Mouse (Mus musculus): ENCODE measurements around the gene Poldip2. TPM values are rescaled to one million over a fixed set of nuclear protein-coding genes. Genes with fewer than 3 reads are reported as not detected.
"Not testable (repeated sequence)": the region's sequence is repeated elsewhere in the genome, so short reads cannot be mapped to it uniquely, and the experiment has no call there.

The Poldip2 gene
- polyA plus RNA-seq, 1 experiment, result 16.7 TPM

DNA sequence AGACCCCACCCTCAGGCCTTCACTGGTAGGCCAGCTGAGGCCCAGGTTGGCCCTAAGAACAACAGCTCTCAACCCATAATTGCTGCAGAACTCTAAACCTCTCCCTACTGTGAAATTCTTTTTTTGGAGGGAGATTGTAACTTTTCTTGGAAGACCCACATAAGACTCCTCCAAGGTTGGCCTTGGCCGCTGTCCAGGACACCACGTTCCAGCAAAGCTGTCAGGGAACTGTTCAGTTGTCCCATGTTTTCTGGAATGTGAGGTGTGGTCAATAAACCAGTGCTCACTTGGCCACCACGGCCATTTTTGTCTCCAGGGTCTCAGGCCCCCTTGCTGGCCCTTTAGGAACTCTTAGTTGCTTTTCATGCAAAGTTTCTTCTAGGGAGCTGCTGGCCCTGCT is 9.9 kb downstream of the Poldip2 start:
- H3K4me3 ChIP-seq (replicated peaks), result no peak overlapping the region
- TF ChIP-seq FLI1 (IDR thresholded peaks at IDR 0.05; ENCODE audit: low read length) (no peak), GATA1 (IDR thresholded peaks at IDR 0.05; ENCODE audit: borderline replicate concordance, low read length) (no peak)
- no peaks in the 10 kb centered on the region for H3K27me3 ChIP-seq (replicated peaks)
- H3K9me3 ChIP-seq, result no peaks in the 10 kb centered on the region
- peaks cover 13% of the 10 kb centered on the region for H3K4me1 ChIP-seq
- peaks cover 91% of the 10 kb centered on the region for H3K36me3 ChIP-seq (replicated peaks; ENCODE audit: low read length)

DNA sequence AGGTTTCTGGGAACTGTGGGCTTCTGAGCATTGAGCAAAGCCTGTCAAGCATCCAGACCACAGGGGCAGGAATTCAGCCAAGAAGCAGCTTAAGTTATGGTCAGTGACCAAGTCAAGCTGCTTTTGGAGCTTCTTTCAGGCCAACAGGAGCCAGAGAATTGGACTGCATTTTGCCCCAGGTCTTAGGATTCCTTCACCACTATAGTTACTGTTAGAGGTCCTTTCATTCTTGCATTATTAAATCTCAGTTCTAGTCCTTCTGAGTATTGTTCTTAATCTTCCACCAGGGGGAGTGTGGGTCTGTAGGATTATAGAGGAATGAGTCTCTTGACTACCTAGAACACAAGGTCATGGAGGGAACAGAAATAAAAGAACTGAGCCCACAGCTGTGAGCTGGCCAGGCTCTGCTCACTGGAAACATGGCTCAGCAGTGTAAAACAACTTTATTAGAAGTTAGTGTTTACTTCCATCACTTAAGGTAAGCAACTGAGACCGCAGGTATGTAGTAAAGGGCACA is 10.5 kb downstream of the Poldip2 start:
- Histone ChIP-seq H3K4me3 (replicated peaks) (no peak overlapping the region), H3K9me3 (no peaks in the 10 kb centered on the region), H3K36me3 (replicated peaks; ENCODE audit: low read length) (peaks cover 93% of the 10 kb centered on the region), H3K27me3 (replicated peaks) (peaks cover 3% of the 10 kb centered on the region), H3K4me1 (peaks cover 15% of the 10 kb centered on the region)
- TF ChIP-seq GATA1 (IDR thresholded peaks at IDR 0.05; ENCODE audit: borderline replicate concordance, low read length) (no peak), FLI1 (IDR thresholded peaks at IDR 0.05; ENCODE audit: low read length) (no peak)

DNA sequence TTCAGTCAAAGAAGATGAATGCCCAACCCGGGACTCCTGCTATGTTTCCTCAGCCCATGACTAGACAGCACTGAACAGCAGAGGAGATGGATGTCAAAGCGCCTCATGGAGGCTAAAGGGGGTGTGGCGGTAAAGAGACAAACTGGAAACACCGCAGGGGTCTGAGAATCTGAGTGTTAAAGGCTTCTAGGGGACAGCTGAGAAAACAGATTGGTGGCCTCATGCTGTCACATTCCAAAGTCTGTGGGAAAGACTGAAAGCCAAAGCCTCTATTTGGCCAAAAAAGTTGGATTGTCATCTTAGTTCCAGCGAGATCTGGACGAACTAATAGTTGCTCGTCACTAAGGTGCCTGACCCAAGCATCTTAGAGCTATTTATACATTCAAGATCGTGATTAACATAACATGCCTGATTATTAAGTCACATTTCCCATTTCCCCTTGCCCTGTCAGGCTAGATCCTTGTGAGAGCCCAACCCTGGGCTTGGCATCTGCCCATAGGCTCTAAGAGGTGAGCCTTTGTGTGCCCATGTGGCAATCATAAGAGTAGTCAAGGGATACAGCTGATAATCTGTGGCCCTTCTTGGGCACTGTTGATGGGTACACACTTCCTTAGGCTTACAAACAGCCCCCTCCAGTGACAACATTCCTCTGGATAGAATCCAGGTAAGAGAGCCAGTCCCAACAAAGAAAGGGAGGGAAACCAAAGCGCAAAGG is 11.4 kb downstream of the Poldip2 start:
- Histone ChIP-seq H3K27me3 (replicated peaks) (peaks cover 6% of the 10 kb centered on the region), H3K36me3 (replicated peaks; ENCODE audit: low read length) (peaks cover 91% of the 10 kb centered on the region), H3K4me3 (replicated peaks) (no peak overlapping the region), H3K4me1 (peaks cover 12% of the 10 kb centered on the region), H3K9me3 (no peaks in the 10 kb centered on the region)
- TF ChIP-seq FLI1 (IDR thresholded peaks at IDR 0.05; ENCODE audit: low read length) (no peak), GATA1 (IDR thresholded peaks at IDR 0.05; ENCODE audit: borderline replicate concordance, low read length) (no peak)

DNA sequence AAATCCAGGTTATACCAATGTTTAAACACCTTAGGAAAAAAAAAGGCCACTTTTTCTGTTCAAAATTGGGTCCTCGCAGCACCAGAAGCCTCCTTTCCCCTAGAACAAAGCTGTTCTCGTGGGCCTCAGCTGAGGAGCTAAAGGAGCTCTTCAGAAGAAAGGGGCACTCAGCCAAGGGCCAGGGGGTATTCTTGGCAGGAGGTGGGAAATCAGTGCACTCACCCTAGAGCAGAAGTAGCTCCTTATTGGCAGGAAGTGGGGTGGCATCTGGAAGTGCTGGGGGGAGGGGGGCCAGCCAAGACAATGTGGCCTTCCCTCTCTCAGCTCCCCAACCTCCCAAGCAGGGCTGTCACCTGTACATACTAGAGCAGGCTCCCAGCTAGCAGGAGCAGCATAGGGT is 12.8 kb downstream of the Poldip2 start:
- TF ChIP-seq GATA1 (IDR thresholded peaks at IDR 0.05; ENCODE audit: borderline replicate concordance, low read length) (no peak), FLI1 (IDR thresholded peaks at IDR 0.05; ENCODE audit: low read length) (no peak)
- Histone ChIP-seq H3K4me1 (peaks cover 12% of the 10 kb centered on the region), H3K4me3 (replicated peaks) (no peak overlapping the region), H3K36me3 (replicated peaks; ENCODE audit: low read length) (peaks cover 81% of the 10 kb centered on the region), H3K9me3 (no peaks in the 10 kb centered on the region), H3K27me3 (replicated peaks) (peaks cover 6% of the 10 kb centered on the region)

DNA sequence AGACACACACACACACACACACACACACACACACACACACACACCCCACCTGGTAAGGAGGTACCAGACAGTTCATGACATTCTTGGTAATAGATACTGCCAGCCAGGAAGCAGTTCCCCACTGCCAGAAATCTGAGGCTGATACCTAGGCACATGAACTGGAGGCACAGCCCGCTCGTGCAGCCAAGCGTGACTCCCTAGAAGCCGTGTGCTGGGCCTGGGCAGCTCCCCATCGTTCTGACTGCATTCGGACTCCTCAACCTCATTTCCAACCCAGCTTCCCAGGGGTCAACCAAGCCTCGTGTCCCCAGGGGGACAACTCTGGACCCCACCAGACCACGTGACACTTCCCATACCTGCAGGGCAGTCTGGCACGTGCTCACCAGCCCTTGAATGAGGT is 16.7 kb downstream of the Poldip2 start:
- H3K4me1 ChIP-seq, result peaks cover 14% of the 10 kb centered on the region
- H3K9me3 ChIP-seq, result no peaks in the 10 kb centered on the region
- H3K36me3 ChIP-seq (replicated peaks; ENCODE audit: low read length), result peaks cover 42% of the 10 kb centered on the region
- peaks cover 9% of the 10 kb centered on the region for H3K27me3 ChIP-seq (replicated peaks)
- H3K4me3 ChIP-seq (replicated peaks), result no peak overlapping the region
- TF ChIP-seq FLI1 (IDR thresholded peaks at IDR 0.05; ENCODE audit: low read length), result no peak
- no peak for TF ChIP-seq GATA1 (IDR thresholded peaks at IDR 0.05; ENCODE audit: borderline replicate concordance, low read length)

DNA sequence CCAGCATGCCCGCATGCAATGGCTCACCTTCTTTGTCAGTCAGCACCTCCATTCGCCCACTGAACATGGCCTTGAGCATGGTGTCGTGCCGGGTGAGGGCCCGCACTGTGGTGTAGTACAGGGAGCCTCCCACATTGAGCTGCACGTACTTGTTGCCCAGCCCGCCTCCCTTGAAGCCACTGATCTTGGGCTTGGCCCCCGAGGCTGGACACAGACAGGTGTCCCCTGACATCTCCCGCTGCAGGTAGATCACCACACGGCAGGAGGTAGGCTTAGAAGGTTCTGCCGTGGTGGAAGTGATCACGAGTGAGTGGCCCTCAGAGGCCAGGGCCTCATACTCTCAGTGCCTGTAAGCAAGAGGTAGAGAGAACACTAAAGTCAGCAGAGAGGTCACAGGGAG is 18.0 kb downstream of the Poldip2 start:
- no peak overlapping the region for H3K4me3 ChIP-seq (replicated peaks)
- peaks cover 30% of the 10 kb centered on the region for H3K36me3 ChIP-seq (replicated peaks; ENCODE audit: low read length)
- TF ChIP-seq FLI1 (IDR thresholded peaks at IDR 0.05; ENCODE audit: low read length) (no peak), GATA1 (IDR thresholded peaks at IDR 0.05; ENCODE audit: borderline replicate concordance, low read length) (no peak)
- H3K27me3 ChIP-seq (replicated peaks), result peaks cover 12% of the 10 kb centered on the region
- H3K4me1 ChIP-seq, result peaks cover 19% of the 10 kb centered on the region
- H3K9me3 ChIP-seq, result no peaks in the 10 kb centered on the region

DNA sequence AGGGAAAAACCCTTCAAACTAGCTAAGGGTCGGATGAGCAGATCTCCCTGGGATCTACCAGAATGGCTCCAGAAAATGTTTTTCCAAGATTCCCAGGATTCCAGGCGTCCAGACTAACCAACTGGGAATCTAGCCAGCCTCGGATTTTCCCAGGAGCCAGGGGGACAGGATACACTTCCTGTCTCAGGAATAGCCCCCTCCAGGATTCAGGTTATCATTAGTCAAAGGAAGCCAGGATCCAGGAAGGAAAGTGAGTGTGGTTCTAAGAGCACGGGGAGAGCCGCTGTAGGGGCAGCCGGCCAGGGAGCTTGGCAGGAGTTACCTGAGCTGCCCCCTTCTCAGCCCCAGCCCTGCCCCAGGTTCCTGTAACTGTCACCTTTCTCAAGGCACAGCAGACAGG is 19.1 kb downstream of the Poldip2 start:
- TF ChIP-seq GATA1 (IDR thresholded peaks at IDR 0.05; ENCODE audit: borderline replicate concordance, low read length) (no peak), FLI1 (IDR thresholded peaks at IDR 0.05; ENCODE audit: low read length) (no peak)
- H3K9me3 ChIP-seq, result no peaks in the 10 kb centered on the region
- peaks cover 27% of the 10 kb centered on the region for H3K4me1 ChIP-seq
- no peak overlapping the region for H3K4me3 ChIP-seq (replicated peaks)
- peaks cover 21% of the 10 kb centered on the region for H3K36me3 ChIP-seq (replicated peaks; ENCODE audit: low read length)
- H3K27me3 ChIP-seq (replicated peaks), result peaks cover 12% of the 10 kb centered on the region

DNA sequence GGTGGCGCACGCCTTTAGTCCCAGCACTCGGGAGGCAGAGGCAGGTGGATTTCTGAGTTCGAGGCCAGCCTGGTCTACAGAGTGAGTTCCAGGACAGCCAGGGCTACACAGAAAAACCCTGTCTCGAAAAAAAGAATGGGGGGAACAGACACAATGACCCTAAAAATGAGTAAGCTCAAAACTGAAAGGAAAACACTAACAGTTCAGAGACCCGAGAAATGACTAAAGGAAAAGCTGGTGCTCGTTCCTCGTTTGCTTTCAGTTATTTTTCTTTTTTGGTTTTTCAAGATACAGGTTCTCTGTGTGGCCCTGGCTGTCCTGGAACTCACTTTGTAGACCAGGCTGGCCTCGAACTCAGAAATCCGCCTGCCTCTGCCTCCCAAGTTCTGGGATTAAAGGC is 19.5 kb downstream of the Poldip2 start:
- H3K4me1 ChIP-seq, result peaks cover 27% of the 10 kb centered on the region
- peaks cover 12% of the 10 kb centered on the region for H3K27me3 ChIP-seq (replicated peaks)
- H3K9me3 ChIP-seq; H3K4me3 ChIP-seq (replicated peaks): not testable (repeated sequence)
- peaks cover 16% of the 10 kb centered on the region for H3K36me3 ChIP-seq (replicated peaks; ENCODE audit: low read length)

DNA sequence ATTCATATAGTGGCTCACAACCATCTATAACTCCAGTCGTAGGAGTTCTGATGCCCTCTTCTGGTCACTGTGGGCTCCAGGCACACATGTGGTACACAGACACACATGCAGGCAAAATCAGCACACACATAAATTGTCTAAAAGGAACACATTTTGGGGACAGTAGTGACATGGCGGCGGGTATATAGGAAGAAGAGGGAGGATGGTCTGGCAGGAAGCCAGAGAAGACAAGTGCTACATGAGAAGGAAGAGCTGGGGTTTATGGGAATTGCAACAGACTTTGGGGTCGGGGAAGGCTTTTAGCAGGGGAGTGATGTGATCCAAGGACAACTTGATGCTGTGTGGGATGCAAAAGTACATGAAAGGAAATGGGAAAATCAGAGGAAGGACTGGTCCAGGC is 22.5 kb downstream of the Poldip2 start:
- Histone ChIP-seq H3K4me1 (peaks cover 53% of the 10 kb centered on the region), H3K36me3 (replicated peaks; ENCODE audit: low read length) (peaks cover 14% of the 10 kb centered on the region), H3K9me3 (no peaks in the 10 kb centered on the region), H3K4me3 (replicated peaks) (no peak overlapping the region), H3K27me3 (replicated peaks) (peaks cover 6% of the 10 kb centered on the region)
- TF ChIP-seq FLI1 (IDR thresholded peaks at IDR 0.05; ENCODE audit: low read length) (no peak), GATA1 (IDR thresholded peaks at IDR 0.05; ENCODE audit: borderline replicate concordance, low read length) (no peak)

DNA sequence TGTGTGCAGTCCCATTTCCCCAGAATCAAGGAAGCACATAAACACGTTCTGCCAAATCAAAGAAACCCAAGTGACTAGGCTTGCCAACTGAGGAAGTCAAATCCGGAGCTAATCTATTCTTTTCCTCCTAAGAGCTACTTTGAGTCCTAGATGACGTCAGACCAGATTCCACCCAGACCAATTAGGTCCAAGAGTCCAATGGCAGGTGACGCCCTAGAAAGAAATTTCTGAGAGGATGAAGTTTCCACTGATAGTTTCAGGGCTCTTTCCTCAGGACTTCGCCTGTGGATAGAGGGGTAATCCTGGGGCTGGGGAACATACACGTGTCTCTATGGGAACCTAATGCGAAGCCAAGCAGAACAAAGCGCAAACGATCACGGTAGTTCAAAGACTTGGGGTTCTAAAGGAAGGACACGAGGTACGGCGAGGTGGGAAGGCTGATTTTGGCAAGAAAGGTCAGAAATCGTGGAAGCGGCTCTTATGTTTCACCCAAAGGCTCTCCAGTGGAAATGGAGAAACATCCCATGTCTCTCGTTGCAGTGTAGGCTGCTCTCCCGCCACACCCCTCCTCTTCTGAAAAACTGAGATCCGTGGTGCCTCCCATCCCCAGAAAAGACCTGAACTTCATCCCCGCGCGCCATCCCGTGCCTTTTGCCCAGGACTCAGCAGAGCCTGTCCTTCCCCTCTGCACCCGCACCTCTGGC is 23.5 kb downstream of the Poldip2 start:
- Histone ChIP-seq H3K36me3 (replicated peaks; ENCODE audit: low read length) (peaks cover 24% of the 10 kb centered on the region), H3K9me3 (no peaks in the 10 kb centered on the region), H3K4me3 (replicated peaks) (peak overlapping the region; percentile 98), H3K4me1 (peaks cover 55% of the 10 kb centered on the region), H3K27me3 (replicated peaks) (peaks cover 5% of the 10 kb centered on the region)
- no peak; the same call in 1 of the 2 replicates for TF ChIP-seq FLI1 (IDR thresholded peaks at IDR 0.05; ENCODE audit: low read length)
- TF ChIP-seq GATA1 (IDR thresholded peaks at IDR 0.05; ENCODE audit: borderline replicate concordance, low read length), result no peak

All from megakaryocyte, embryonic 14.5 days (primary cell).